Mouse (Mus musculus): ENCODE results near the gene Pum3. TPM values are rescaled to one million over a fixed set of nuclear protein-coding genes. Genes with fewer than 3 reads are reported as not detected.

Gene Pum3
- total and polyA plus RNA-seq, 2 experiments from 2014 or later, result 19.8 to 56.9 TPM

DNA sequence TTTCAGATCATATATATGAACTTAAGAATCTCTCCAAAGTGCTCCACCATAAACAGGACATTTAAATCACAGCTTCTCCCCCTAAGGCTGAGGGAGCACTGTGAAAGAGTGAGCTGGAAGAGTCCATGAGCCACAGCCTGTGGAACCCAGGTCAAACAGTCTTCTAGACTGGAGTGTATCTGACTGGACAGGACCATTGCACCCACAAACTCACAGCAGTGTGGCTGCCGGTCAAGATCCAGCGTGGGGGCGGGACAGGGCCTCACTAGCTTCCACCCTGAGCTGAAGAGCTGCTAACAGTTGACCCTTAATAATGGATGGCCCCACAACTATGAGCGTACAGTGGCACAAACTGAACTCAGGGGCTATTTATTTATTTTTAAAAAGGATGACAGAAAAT is 12.2 kb downstream of the Pum3 start:
- peaks cover 47% of the 10 kb centered on the region for H3K36me3 ChIP-seq (ENCODE audit: insufficient read depth, low read length)

DNA sequence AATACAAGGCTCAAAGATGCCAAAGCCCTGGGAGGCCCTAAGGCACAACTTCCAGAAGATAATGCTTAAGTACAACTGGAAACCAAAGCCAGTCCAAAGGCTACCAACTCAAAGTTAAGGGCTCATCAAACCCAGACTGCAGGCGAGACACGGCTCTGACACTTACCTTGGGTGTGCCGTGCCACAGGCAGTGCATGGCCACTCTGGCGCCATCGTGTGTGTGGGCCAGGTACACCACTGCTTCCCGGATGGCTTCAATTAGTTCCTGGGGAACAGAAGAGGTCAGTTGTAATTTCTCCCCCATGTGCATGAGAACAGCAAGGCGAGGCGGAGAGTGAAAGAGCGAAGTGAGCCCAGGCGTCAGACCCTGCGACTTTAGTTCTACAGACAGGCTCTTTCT is 13.1 kb downstream of the Pum3 start:
- Histone ChIP-seq H3K9me3 (ENCODE audit: low read length) (no peaks in the 10 kb centered on the region), H3K4me1 (ENCODE audit: insufficient read depth, low read length) (no peaks in the 10 kb centered on the region), H3K27me3 (ENCODE audit: insufficient read depth, low read length) (no peaks in the 10 kb centered on the region), H3K9ac (replicated peaks; ENCODE audit: low read length, poor library complexity, severe bottlenecking) (no peak overlapping the region), H3K4me3 (ENCODE audit: low read depth, low read length) (no peak overlapping the region), H3K27ac (ENCODE audit: low read depth, low read length) (no peak overlapping the region), H3K4me2 (ENCODE audit: low read depth, low read length, poor library complexity, severe bottlenecking) (no peak overlapping the region), H3K36me3 (ENCODE audit: insufficient read depth, low read length) (peaks cover 42% of the 10 kb centered on the region)
- WGBS, result 68% methylated on average over 11 of the region's 11 CpGs
- TF ChIP-seq CTCF (IDR thresholded peaks at IDR 0.05), result peak; percentile 75
- ATAC-seq (ENCODE audit: low FRiP score) (no peak), DNase-seq (ENCODE audit: low spot score) (peak; percentile 28)

More for the DNA sequence above, 12.2 kb downstream of the Pum3 start:
- no peak overlapping the region for H3K4me3 ChIP-seq (ENCODE audit: low read depth, low read length)
- H3K27ac ChIP-seq (ENCODE audit: low read depth, low read length), result no peak overlapping the region
- no peak overlapping the region for H3K4me2 ChIP-seq (ENCODE audit: low read depth, low read length, poor library complexity, severe bottlenecking)
- DNase-seq (ENCODE audit: low spot score), result no peak
- 98% methylated on average over 4 of the region's 4 CpGs for WGBS
- H3K4me1 ChIP-seq (ENCODE audit: insufficient read depth, low read length), result no peaks in the 10 kb centered on the region
- no peak for TF ChIP-seq CTCF (IDR thresholded peaks at IDR 0.05)
- no peak overlapping the region for H3K9ac ChIP-seq (replicated peaks; ENCODE audit: low read length, poor library complexity, severe bottlenecking)
- no peaks in the 10 kb centered on the region for H3K27me3 ChIP-seq (ENCODE audit: insufficient read depth, low read length)
- H3K9me3 ChIP-seq (ENCODE audit: low read length), result no peaks in the 10 kb centered on the region
- ATAC-seq (ENCODE audit: low FRiP score), result no peak

DNA sequence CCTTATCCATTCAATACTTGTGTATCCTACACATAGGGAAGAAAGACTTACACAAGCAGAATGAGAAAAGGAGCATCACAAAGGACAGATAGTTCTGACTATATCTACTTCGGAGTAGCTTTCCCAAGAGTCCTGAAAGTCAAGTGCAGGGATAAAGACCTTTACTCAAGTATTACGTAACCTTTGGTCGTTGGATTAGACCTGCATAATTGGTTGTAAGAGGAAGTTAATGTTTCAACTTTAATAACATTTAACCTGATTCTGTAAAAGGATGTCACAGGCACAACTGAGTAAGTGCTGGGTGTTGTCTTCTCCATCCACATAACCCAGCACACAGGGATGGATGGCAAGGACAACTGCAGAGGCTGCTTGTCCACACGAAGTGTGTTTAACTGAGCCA is 18.3 kb downstream of the Pum3 start:
- 97% methylated on average over 4 of the region's 4 CpGs for WGBS
- no peak for TF ChIP-seq CTCF (IDR thresholded peaks at IDR 0.05)
- H3K36me3 ChIP-seq (ENCODE audit: insufficient read depth, low read length), result peaks cover 15% of the 10 kb centered on the region; the same call in 1 of the 2 replicates

DNA sequence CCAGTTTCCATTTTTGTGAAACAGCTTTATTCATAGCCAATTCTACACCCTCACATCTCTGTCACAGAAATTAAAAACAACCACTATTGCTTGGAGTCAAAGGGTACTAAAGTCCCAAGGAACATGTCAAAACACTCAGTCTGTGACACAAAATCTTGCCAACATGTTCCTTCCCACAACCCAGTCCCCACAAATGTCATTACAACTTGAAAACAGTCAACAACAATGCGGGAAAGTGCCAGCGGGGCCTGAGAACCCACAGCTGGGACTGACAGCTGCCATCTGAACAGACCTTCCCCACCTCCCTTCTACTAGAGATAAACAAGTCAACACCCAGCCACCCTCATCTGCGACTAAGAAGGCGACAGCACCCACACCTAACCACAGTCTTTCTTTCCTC is 18.9 kb downstream of the Pum3 start:
- H3K9ac ChIP-seq (replicated peaks; ENCODE audit: low read length, poor library complexity, severe bottlenecking), result no peak overlapping the region
- no peaks in the 10 kb centered on the region for H3K9me3 ChIP-seq (ENCODE audit: low read length)
- no peaks in the 10 kb centered on the region for H3K27me3 ChIP-seq (ENCODE audit: insufficient read depth, low read length)
- no peak for TF ChIP-seq CTCF (IDR thresholded peaks at IDR 0.05)
- no peak for DNase-seq (ENCODE audit: low spot score)
- no peaks in the 10 kb centered on the region for H3K4me1 ChIP-seq (ENCODE audit: insufficient read depth, low read length)
- peaks cover 15% of the 10 kb centered on the region; the same call in 1 of the 2 replicates for H3K36me3 ChIP-seq (ENCODE audit: insufficient read depth, low read length)
- H3K4me2 ChIP-seq (ENCODE audit: low read depth, low read length, poor library complexity, severe bottlenecking), result no peak overlapping the region
- H3K27ac ChIP-seq (ENCODE audit: low read depth, low read length), result no peak overlapping the region
- 94% methylated on average over 4 of the region's 4 CpGs for WGBS
- no peak for ATAC-seq (ENCODE audit: low FRiP score)
- H3K4me3 ChIP-seq (ENCODE audit: low read depth, low read length), result no peak overlapping the region

More for the DNA sequence above, 18.3 kb downstream of the Pum3 start:
- Histone ChIP-seq H3K27ac (ENCODE audit: low read depth, low read length) (no peak overlapping the region), H3K9me3 (ENCODE audit: low read length) (no peaks in the 10 kb centered on the region), H3K27me3 (ENCODE audit: insufficient read depth, low read length) (no peaks in the 10 kb centered on the region), H3K4me2 (ENCODE audit: low read depth, low read length, poor library complexity, severe bottlenecking) (no peak overlapping the region), H3K9ac (replicated peaks; ENCODE audit: low read length, poor library complexity, severe bottlenecking) (no peak overlapping the region), H3K4me3 (ENCODE audit: low read depth, low read length) (no peak overlapping the region), H3K4me1 (ENCODE audit: insufficient read depth, low read length) (no peaks in the 10 kb centered on the region)
- DNase-seq (ENCODE audit: low spot score) (no peak), ATAC-seq (ENCODE audit: low FRiP score) (no peak)

DNA sequence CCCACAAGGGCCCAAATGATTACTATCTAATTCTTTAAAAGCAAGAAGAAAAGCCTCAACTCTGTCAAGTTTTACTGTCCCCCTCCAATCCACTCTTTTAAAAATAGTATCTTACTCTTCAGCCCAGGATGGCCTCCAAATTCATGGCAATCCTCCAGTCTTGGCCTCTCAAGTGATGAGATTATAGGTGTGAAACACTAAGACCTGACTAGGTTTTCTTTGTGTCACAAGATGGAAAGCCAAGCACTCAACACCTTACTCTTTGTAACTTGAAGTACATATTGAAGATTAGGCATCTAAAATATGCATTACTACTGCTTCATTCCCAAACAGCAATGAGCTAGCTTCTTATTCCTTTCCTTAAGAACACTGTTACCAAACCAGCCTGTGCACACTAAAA is 19.8 kb downstream of the Pum3 start:
- no peaks in the 10 kb centered on the region for H3K4me1 ChIP-seq (ENCODE audit: insufficient read depth, low read length)
- H3K4me3 ChIP-seq (ENCODE audit: low read depth, low read length), result no peak overlapping the region
- H3K36me3 ChIP-seq (ENCODE audit: insufficient read depth, low read length), result peaks cover 15% of the 10 kb centered on the region; the same call in 1 of the 2 replicates
- H3K4me2 ChIP-seq (ENCODE audit: low read depth, low read length, poor library complexity, severe bottlenecking), result no peak overlapping the region
- TF ChIP-seq CTCF (IDR thresholded peaks at IDR 0.05), result no peak
- H3K9ac ChIP-seq (replicated peaks; ENCODE audit: low read length, poor library complexity, severe bottlenecking), result no peak overlapping the region
- no peaks in the 10 kb centered on the region for H3K27me3 ChIP-seq (ENCODE audit: insufficient read depth, low read length)
- no peak for DNase-seq (ENCODE audit: low spot score)
- no peak overlapping the region for H3K27ac ChIP-seq (ENCODE audit: low read depth, low read length)
- no peaks in the 10 kb centered on the region for H3K9me3 ChIP-seq (ENCODE audit: low read length)
- ATAC-seq (ENCODE audit: low FRiP score), result no peak

DNA sequence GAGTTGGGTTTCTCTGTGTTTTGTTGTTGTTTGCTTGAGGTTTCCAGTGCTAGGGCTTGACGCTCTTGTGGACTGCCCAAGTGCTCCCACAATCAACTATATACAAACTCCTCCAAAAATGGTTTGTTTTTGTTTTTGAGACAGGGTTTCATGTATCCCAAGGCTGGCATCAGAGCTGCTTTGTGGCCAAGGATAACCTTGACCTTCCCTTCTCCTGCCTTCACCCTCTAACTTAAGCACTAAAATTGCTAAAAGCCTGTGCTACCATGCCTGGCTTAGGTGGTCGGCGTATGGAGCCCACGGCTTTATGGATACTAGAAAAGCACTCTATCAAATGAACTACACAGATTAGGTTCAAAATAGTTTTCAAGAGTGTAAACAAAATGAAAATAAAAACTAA is 20.4 kb downstream of the Pum3 start:
- ATAC-seq (ENCODE audit: low FRiP score) (no peak), DNase-seq (ENCODE audit: low spot score) (no peak)
- H3K4me1 ChIP-seq (ENCODE audit: insufficient read depth, low read length), result no peaks in the 10 kb centered on the region
- H3K4me2 ChIP-seq (ENCODE audit: low read depth, low read length, poor library complexity, severe bottlenecking), result no peak overlapping the region
- WGBS, result 96% methylated on average over 4 of the region's 4 CpGs
- no peaks in the 10 kb centered on the region for H3K27me3 ChIP-seq (ENCODE audit: insufficient read depth, low read length)
- H3K4me3 ChIP-seq (ENCODE audit: low read depth, low read length), result no peak overlapping the region
- no peak overlapping the region for H3K9ac ChIP-seq (replicated peaks; ENCODE audit: low read length, poor library complexity, severe bottlenecking)
- no peak for TF ChIP-seq CTCF (IDR thresholded peaks at IDR 0.05)
- no peaks in the 10 kb centered on the region for H3K9me3 ChIP-seq (ENCODE audit: low read length)
- H3K27ac ChIP-seq (ENCODE audit: low read depth, low read length), result no peak overlapping the region
- H3K36me3 ChIP-seq (ENCODE audit: insufficient read depth, low read length), result peaks cover 15% of the 10 kb centered on the region; the same call in 1 of the 2 replicates
